Comparison of ENCODE assay signal across 14 mouse cellular contexts in the genomic region with DNA sequence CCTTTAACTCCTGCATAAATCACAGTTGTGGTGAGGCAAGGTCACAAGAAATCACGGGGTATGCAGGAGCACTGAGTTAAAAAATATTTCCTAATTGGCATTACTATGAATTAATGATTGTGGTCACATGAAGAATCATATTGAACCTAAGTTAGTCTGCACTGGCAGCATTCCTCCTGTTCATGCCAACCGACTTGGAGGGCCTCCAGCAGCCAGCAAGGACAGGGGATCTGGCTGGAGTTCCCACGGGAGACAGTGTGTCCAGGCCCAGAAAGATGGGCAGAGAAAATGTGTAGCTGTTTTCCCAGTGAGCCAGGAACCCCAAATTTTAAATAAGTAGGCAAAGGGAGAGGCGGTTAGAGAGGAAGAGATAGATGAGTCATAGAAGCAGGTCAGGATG.
DNase-seq lines count a peak whose midpoint lies in the region; ATAC-seq and TF ChIP-seq lines count a peak whose summit lies in the region.
"Had no signal": no experiment of that assay in that cellular context is flagged by ENCODE, and none has a peak within 500 bp of the region (broad histone marks: within the 10 kb centered on the region; RNA-seq: fewer than 3 reads in every experiment).

No protein-coding gene starts in this region.

- no peak for TF ChIP-seq EP300 in liver, postnatal 0 days (IDR thresholded peaks at IDR 0.05; ENCODE audit: low read depth)

- H3K4me2 ChIP-seq in kidney, embryonic 16.5 days (replicated peaks; ENCODE audit: low read depth, low read length), result no peak overlapping the region
- H3K4me2 ChIP-seq in liver, embryonic 12.5 days, result no peak overlapping the region
- no peak overlapping the region for H3K4me2 ChIP-seq in liver, postnatal 0 days (ENCODE audit: low read depth, low read length)

- H3K4me1 ChIP-seq in kidney, embryonic 16.5 days (ENCODE audit: insufficient read depth, low read length), result peaks cover 4% of the 10 kb centered on the region; the same call in 1 of the 2 replicates
- no peaks in the 10 kb centered on the region for H3K4me1 ChIP-seq in liver, embryonic 12.5 days
- H3K4me1 ChIP-seq in liver, postnatal 0 days (ENCODE audit: insufficient read depth), result no peaks in the 10 kb centered on the region
- H3K4me1 ChIP-seq: stomach, embryonic 15.5 days had no signal

- H3K4me3 ChIP-seq in gastrocnemius, adult 2 months, result no peak overlapping the region
- H3K4me3 ChIP-seq in kidney, embryonic 16.5 days (ENCODE audit: low read length), result no peak overlapping the region
- no peak overlapping the region for H3K4me3 ChIP-seq in liver, embryonic 12.5 days
- no peak overlapping the region for H3K4me3 ChIP-seq in liver, postnatal 0 days (ENCODE audit: low read depth, low read length)
- H3K4me3 ChIP-seq: stomach, embryonic 15.5 days had no signal

- no peak for TF ChIP-seq CTCF in gastrocnemius, adult 2 months (IDR thresholded peaks at IDR 0.05)
- no peak for TF ChIP-seq CTCF in liver, postnatal 0 days (IDR thresholded peaks at IDR 0.05; ENCODE audit: low read depth)

- DNase-seq in gastrocnemius, adult 2 months, result peak; percentile 16
- no peak for DNase-seq in gastrocnemius, postnatal 14 days
- peak; percentile 32 for DNase-seq in kidney, adult 11 months
- peak; percentile 2 for DNase-seq in retina, postnatal 1 day
- DNase-seq in retina, embryonic 14.5 days (ENCODE audit: low spot score), result no peak
- DNase-seq in liver, postnatal 0 days, result no peak
- DNase-seq: cerebellum, postnatal 36 days; liver had no signal

- ATAC-seq in kidney, embryonic 16.5 days (ENCODE audit: low FRiP score, low TSS enrichment), result no peak
- ATAC-seq in liver, embryonic 12.5 days, result no peak
- no peak for ATAC-seq in liver, postnatal 0 days
- ATAC-seq: inflammation-experienced regulatory T-cells, adult 6 months; lung, postnatal 0 days had no signal

- intact Hi-C loops in gastrocnemius, adult 2 months (cut with DNase I), result no loop called here
- intact Hi-C loops in gastrocnemius, postnatal 14 days (cut with DNase I; ENCODE audit: low total_unique reads), result no loop called here

- H3K9me3 ChIP-seq in kidney, embryonic 16.5 days (ENCODE audit: low read length), result no peaks in the 10 kb centered on the region
- H3K9me3 ChIP-seq in liver, embryonic 12.5 days (replicated peaks), result no peaks in the 10 kb centered on the region
- no peaks in the 10 kb centered on the region for H3K9me3 ChIP-seq in liver, postnatal 0 days (ENCODE audit: low read length)
- H3K9me3 ChIP-seq: G1E; stomach, embryonic 15.5 days had no signal

- no peaks in the 10 kb centered on the region for H3K36me3 ChIP-seq in kidney, embryonic 16.5 days (ENCODE audit: insufficient read depth, low read length)
- H3K36me3 ChIP-seq in liver, embryonic 12.5 days, result no peaks in the 10 kb centered on the region
- no peaks in the 10 kb centered on the region for H3K36me3 ChIP-seq in liver, postnatal 0 days (replicated peaks; ENCODE audit: insufficient read depth, low read length)
- H3K36me3 ChIP-seq: G1E; stomach, embryonic 15.5 days had no signal

- H3K9ac ChIP-seq in kidney, embryonic 16.5 days (replicated peaks; ENCODE audit: low read length), result no peak overlapping the region
- H3K9ac ChIP-seq in liver, embryonic 12.5 days, result no peak overlapping the region
- no peak overlapping the region for H3K9ac ChIP-seq in liver, postnatal 0 days (replicated peaks)
- H3K9ac ChIP-seq: stomach, embryonic 15.5 days had no signal

- no peak overlapping the region for H3K27ac ChIP-seq in gastrocnemius, adult 2 months
- H3K27ac ChIP-seq in kidney, embryonic 16.5 days (ENCODE audit: low read length), result no peak overlapping the region
- H3K27ac ChIP-seq in liver, embryonic 12.5 days, result no peak overlapping the region
- no peak overlapping the region for H3K27ac ChIP-seq in liver, postnatal 0 days (ENCODE audit: low read depth)
- H3K27ac ChIP-seq: stomach, embryonic 15.5 days had no signal

- 69% methylated on average over 4 of the region's 4 CpGs for WGBS in kidney, embryonic 16.5 days
- 42% methylated on average over 4 of the region's 4 CpGs for WGBS in liver, embryonic 12.5 days (ENCODE audit: insufficient replicate concordance)
- WGBS in liver, postnatal 0 days (ENCODE audit: insufficient replicate concordance), result 69% methylated on average over 4 of the region's 4 CpGs

- H3K27me3 ChIP-seq in kidney, embryonic 16.5 days (ENCODE audit: insufficient read depth, low read length), result peaks cover 44% of the 10 kb centered on the region
- H3K27me3 ChIP-seq in liver, embryonic 12.5 days (replicated peaks), result peaks cover 58% of the 10 kb centered on the region
- H3K27me3 ChIP-seq in liver, postnatal 0 days (ENCODE audit: insufficient read depth, low read length), result peaks cover 35% of the 10 kb centered on the region

Comparison
In these comparisons a context has a peak if more than half of its experiments do, and no peak if none do; other contexts are left out.
1. DNase-seq: peak in gastrocnemius, adult 2 months (single experiment), kidney, adult 11 months (single experiment) and retina, postnatal 1 day (single experiment); none in gastrocnemius, postnatal 14 days (single experiment), retina, embryonic 14.5 days (single experiment) and liver, postnatal 0 days (single experiment).